Mouse (Mus musculus): ENCODE measurements around the gene Id2. TPM values are rescaled to one million over a fixed set of nuclear protein-coding genes. Genes with fewer than 3 reads are reported as not detected.
A peak's percentile ranks its signal among the peaks of the same experiment; 100 is the strongest.

Gene Id2
- total and polyA plus RNA-seq, 2 experiments = 81.9 to 199 TPM

DNA sequence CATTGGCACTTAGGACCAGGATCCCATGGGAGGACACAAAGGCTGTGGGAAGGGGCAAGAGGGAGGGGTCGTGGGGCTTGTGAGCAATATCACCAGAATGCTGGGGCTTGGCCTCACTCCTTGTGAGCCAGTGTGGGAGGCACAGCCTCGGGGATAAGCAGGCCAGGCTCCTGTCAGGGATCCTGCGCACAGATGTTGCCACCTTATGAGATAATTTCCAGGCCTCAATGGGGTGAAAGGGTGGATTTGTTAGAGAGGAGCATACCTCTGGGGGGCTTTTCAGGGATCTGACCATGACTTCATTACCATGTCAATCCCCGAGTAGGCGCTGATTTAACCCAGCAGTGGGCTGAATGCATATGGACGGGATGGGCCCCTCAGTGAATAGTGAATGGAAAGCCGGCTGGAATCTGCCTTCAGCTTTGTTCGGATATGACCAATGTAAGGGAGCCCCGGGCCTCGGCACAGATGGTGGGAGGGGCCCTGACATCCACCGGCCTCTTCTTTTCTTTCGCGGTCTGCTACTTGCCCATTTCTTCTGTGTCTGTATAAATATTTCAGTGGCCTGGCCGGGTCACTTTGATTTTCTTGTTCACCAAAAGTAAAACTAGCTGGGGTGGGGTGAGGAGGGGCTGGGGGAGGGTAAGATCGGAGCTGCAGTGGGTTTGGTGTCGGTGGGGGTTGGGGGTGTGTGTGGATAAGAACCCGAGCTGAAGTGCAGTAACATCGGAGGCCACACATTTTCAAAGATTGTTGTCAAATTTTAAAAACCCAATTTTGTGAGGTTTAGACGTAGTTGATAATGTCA is 27.7 kb upstream of the Id2 start:
- H3K4me3 ChIP-seq (ENCODE audit: insufficient read depth, low read depth, low read length) = no peak overlapping the region
- H3K79me2 ChIP-seq (ENCODE audit: control insufficient read depth, insufficient read depth, low read length) = no peaks in the 10 kb centered on the region
- 82% methylated on average over 19 of the region's 19 CpGs for WGBS
- H3K36me3 ChIP-seq (ENCODE audit: control insufficient read depth, insufficient read depth, low read length) = no peaks in the 10 kb centered on the region
- no peaks in the 10 kb centered on the region for H3K27me3 ChIP-seq (ENCODE audit: control insufficient read depth, insufficient read depth, low read length)
- peaks cover 5% of the 10 kb centered on the region; the same call in 1 of the 2 replicates for H3K4me1 ChIP-seq (ENCODE audit: control insufficient read depth, insufficient read depth, low read length)
- no peak overlapping the region for H3K27ac ChIP-seq (replicated peaks; ENCODE audit: insufficient read depth, low read depth, low read length)
- H3K9ac ChIP-seq (ENCODE audit: low read depth, low read length) = no peak overlapping the region
- no peak for DNase-seq (ENCODE audit: extremely low read depth, low read depth, low spot score)
- TF ChIP-seq CTCF (IDR thresholded peaks at IDR 0.05; ENCODE audit: low read depth, low read length) = no peak
- TF ChIP-seq POLR2A (IDR thresholded peaks at IDR 0.05; ENCODE audit: extremely low read depth, insufficient read depth, low read length) = no peak

DNA sequence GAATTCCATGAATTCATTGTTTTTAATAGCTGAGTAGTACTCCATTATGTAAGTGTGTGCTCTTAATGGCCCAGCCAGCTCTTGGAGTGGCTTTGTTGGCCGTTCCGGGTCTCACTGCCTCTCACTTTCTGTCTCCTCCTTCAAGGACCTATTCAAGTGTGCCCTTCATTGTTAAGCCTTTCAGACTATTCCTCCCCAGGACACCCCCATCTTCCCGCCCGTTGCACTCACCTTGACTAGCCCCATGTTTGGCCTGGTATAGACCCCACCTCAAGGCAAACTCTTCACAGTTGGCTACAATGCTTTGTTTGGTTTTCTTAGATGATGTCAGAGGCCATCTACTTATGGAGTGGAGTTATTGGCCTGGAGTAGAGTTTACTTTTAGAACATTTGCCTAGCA is 23.8 kb upstream of the Id2 start:
- 97% methylated on average over 4 of the region's 4 CpGs for WGBS
- H3K79me2 ChIP-seq (ENCODE audit: control insufficient read depth, insufficient read depth, low read length) = no peaks in the 10 kb centered on the region
- no peaks in the 10 kb centered on the region for H3K27me3 ChIP-seq (ENCODE audit: control insufficient read depth, insufficient read depth, low read length)
- no peak overlapping the region for H3K27ac ChIP-seq (replicated peaks; ENCODE audit: insufficient read depth, low read depth, low read length)
- DNase-seq (ENCODE audit: extremely low read depth, low read depth, low spot score) = no peak
- TF ChIP-seq CTCF (IDR thresholded peaks at IDR 0.05; ENCODE audit: low read depth, low read length) (no peak), POLR2A (IDR thresholded peaks at IDR 0.05; ENCODE audit: extremely low read depth, insufficient read depth, low read length) (no peak)
- H3K4me1 ChIP-seq (ENCODE audit: control insufficient read depth, insufficient read depth, low read length) = no peaks in the 10 kb centered on the region
- no peak overlapping the region for H3K9ac ChIP-seq (ENCODE audit: low read depth, low read length)
- no peaks in the 10 kb centered on the region for H3K36me3 ChIP-seq (ENCODE audit: control insufficient read depth, insufficient read depth, low read length)
- no peak overlapping the region for H3K4me3 ChIP-seq (ENCODE audit: insufficient read depth, low read depth, low read length)

DNA sequence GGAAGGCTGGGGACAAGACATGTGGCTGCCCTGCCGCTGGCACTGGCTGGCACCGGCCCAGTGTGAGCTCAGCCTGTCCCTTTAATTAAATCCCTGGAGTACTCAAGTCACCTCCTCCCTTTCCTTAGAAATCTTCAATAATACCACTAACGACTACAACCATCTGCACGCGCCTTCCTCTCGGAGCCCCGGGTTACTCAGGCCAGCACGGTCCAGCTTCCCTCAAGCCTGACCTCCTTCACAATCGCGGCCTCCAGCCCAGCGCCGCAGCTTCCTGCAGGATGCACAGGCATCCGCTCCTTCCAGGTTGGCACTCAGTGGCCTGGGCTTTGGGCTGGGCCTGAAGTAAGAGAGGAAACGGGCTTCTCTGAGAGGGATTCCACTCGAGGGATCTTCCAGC is 22.3 kb upstream of the Id2 start:
- no peak overlapping the region for H3K4me3 ChIP-seq (ENCODE audit: insufficient read depth, low read depth, low read length)
- DNase-seq (ENCODE audit: extremely low read depth, low read depth, low spot score) = no peak
- H3K4me1 ChIP-seq (ENCODE audit: control insufficient read depth, insufficient read depth, low read length) = no peaks in the 10 kb centered on the region
- WGBS = 78% methylated on average over 15 of the region's 15 CpGs
- H3K36me3 ChIP-seq (ENCODE audit: control insufficient read depth, insufficient read depth, low read length) = no peaks in the 10 kb centered on the region
- peak overlapping the region; percentile 48; the same call in 1 of the 2 replicates for H3K27ac ChIP-seq (replicated peaks; ENCODE audit: insufficient read depth, low read depth, low read length)
- H3K27me3 ChIP-seq (ENCODE audit: control insufficient read depth, insufficient read depth, low read length) = no peaks in the 10 kb centered on the region
- no peaks in the 10 kb centered on the region for H3K79me2 ChIP-seq (ENCODE audit: control insufficient read depth, insufficient read depth, low read length)
- no peak overlapping the region for H3K9ac ChIP-seq (ENCODE audit: low read depth, low read length)
- TF ChIP-seq CTCF (IDR thresholded peaks at IDR 0.05; ENCODE audit: low read depth, low read length) = no peak
- TF ChIP-seq POLR2A (IDR thresholded peaks at IDR 0.05; ENCODE audit: extremely low read depth, insufficient read depth, low read length) = no peak

DNA sequence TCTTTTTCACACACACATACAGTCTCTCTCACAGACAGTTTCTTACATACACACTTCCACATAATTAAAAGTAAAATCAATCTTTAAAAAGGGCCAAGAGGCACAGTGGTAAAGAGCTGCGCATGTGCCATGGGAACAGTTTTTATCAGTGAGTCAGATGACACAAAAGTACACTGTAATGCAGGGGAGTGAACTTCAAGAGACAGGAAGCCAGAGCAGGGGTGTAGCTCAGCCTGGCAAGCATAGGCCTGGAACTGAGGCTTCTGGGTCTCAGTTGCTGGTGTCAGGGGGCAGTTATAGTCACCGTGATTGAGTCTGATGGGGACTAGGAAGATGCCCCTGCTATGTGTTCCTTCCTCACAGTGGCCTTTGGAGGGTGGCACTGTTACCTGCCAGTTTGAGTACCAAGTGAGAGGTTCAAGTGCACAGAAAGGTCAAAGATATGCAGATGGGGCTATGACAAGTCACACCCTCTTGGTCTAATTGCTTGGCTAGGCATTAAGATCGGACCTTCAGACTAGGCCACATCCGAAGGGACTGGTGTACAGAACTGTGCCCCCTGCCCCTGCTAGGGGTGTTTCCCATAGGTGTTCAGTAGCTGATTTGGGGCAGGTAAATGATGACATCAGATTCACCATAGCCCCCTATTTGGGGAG is 21.0 kb upstream of the Id2 start:
- whole genome bisulfite sequencing = 61% methylated on average over 4 of the region's 4 CpGs
- no peak for TF ChIP-seq POLR2A (IDR thresholded peaks at IDR 0.05; ENCODE audit: extremely low read depth, insufficient read depth, low read length)
- TF ChIP-seq CTCF (IDR thresholded peaks at IDR 0.05; ENCODE audit: low read depth, low read length) = no peak
- Histone ChIP-seq H3K4me1 (ENCODE audit: control insufficient read depth, insufficient read depth, low read length) (0 out of 2 replicates have a peak, but pooled peaks cover 1% of the 10 kb centered on the region), H3K27me3 (ENCODE audit: control insufficient read depth, insufficient read depth, low read length) (no peaks in the 10 kb centered on the region), H3K4me3 (ENCODE audit: insufficient read depth, low read depth, low read length) (no peak overlapping the region), H3K36me3 (ENCODE audit: control insufficient read depth, insufficient read depth, low read length) (no peaks in the 10 kb centered on the region), H3K27ac (replicated peaks; ENCODE audit: insufficient read depth, low read depth, low read length) (no peak overlapping the region), H3K9ac (ENCODE audit: low read depth, low read length) (no peak overlapping the region), H3K79me2 (ENCODE audit: control insufficient read depth, insufficient read depth, low read length) (no peaks in the 10 kb centered on the region)
- peak; percentile 55 for DNase-seq (ENCODE audit: extremely low read depth, low read depth, low spot score)

DNA sequence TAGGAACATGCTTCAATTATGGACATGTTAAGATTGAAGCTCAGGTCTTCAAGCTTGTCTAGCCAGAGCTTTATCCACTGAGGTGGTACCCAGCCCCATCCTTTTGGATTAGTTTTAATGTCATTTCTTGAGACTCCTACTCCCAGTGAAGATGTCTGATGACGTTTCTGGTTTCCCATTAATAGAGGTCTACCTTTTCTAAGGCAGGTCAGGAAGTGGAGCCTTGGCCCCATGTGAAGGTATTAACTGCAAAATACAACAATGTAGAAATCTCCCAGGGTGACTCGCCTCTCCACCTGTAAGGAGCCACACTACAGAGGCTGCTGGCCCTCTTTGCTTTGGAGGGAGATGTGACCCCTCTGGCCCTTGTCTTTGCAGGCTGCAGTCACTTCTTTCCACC is 19.2 kb upstream of the Id2 start:
- TF ChIP-seq POLR2A (IDR thresholded peaks at IDR 0.05; ENCODE audit: extremely low read depth, insufficient read depth, low read length) = no peak
- no peak for TF ChIP-seq CTCF (IDR thresholded peaks at IDR 0.05; ENCODE audit: low read depth, low read length)
- Histone ChIP-seq H3K27ac (replicated peaks; ENCODE audit: insufficient read depth, low read depth, low read length) (no peak overlapping the region), H3K4me1 (ENCODE audit: control insufficient read depth, insufficient read depth, low read length) (peaks cover 12% of the 10 kb centered on the region; the same call in 1 of the 2 replicates), H3K9ac (ENCODE audit: low read depth, low read length) (no peak overlapping the region), H3K79me2 (ENCODE audit: control insufficient read depth, insufficient read depth, low read length) (no peaks in the 10 kb centered on the region), H3K36me3 (ENCODE audit: control insufficient read depth, insufficient read depth, low read length) (no peaks in the 10 kb centered on the region), H3K27me3 (ENCODE audit: control insufficient read depth, insufficient read depth, low read length) (no peaks in the 10 kb centered on the region), H3K4me3 (ENCODE audit: insufficient read depth, low read depth, low read length) (no peak overlapping the region)
- DNase-seq (ENCODE audit: extremely low read depth, low read depth, low spot score) = no peak
- 96% methylated on average over 2 of the region's 2 CpGs for WGBS

DNA sequence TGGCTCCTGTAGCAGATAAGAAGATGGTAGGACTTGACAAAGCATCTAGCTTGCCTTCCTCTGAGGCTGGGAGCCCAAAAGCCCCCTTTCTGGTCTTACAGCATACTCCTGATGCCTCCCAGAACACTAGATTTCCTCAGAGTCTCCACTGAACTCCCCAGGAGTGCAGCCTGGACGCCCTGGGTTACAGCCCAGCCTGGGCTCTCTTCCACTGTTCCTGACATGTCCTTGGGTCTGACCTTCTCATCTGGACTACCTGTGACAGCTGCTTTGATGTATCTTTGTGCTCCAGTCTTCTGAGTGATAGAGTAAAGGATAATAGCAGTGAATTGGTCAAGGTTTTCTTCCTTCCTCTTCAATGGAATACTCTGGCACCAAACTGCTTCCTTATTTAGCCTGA is 17.5 kb upstream of the Id2 start:
- WGBS = 94% methylated on average over 1 of the region's 1 CpGs
- Histone ChIP-seq H3K4me3 (ENCODE audit: insufficient read depth, low read depth, low read length) (no peak overlapping the region), H3K4me1 (ENCODE audit: control insufficient read depth, insufficient read depth, low read length) (peaks cover 19% of the 10 kb centered on the region), H3K27me3 (ENCODE audit: control insufficient read depth, insufficient read depth, low read length) (no peaks in the 10 kb centered on the region), H3K36me3 (ENCODE audit: control insufficient read depth, insufficient read depth, low read length) (no peaks in the 10 kb centered on the region), H3K9ac (ENCODE audit: low read depth, low read length) (no peak overlapping the region), H3K79me2 (ENCODE audit: control insufficient read depth, insufficient read depth, low read length) (no peaks in the 10 kb centered on the region), H3K27ac (replicated peaks; ENCODE audit: insufficient read depth, low read depth, low read length) (no peak overlapping the region)
- TF ChIP-seq POLR2A (IDR thresholded peaks at IDR 0.05; ENCODE audit: extremely low read depth, insufficient read depth, low read length) = no peak
- no peak for TF ChIP-seq CTCF (IDR thresholded peaks at IDR 0.05; ENCODE audit: low read depth, low read length)
- DNase-seq (ENCODE audit: extremely low read depth, low read depth, low spot score) = no peak

All from liver, adult 2 months (tissue).